Mouse (Mus musculus) liver (tissue): ENCODE measurements around the gene Wnt7b.

Experiments used
- DNase-seq: peaks from one replicate; pipeline ENCODE4 v3.0.0-alpha.2; 2020; ENCODE audit warnings: mixed read lengths

Wnt7b gene

DNA sequence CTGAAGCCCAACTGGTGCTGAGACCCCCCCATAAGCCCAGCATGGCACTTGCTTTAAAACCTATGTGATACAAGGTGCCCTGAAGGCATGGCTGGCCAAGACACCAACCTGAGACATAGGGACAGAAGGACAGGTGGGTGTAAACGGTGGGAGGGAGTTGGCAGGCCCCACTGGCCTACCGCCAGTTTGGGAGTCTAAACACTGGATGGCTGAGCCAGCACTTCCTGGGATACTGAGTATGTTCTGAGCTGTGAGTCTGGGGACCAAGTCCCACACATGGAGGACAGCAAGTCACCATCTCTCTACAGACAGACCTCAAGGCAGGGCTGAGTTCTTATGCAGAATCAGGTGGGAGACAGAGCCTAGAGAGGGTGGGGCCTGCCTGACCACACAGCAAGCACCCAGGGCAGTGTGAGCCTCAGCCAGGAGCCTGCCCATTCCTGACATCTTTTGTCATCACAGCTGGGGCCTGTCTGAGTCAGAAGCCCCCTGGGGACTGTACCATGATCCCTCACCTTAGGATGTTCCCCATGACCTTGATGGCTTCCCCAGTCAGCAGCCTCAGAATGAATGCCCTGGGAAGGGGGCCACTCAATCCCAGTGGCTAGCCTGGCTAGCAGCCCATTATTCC lies 13.0 kb downstream of the Wnt7b start:
- no peak for DNase-seq

DNA sequence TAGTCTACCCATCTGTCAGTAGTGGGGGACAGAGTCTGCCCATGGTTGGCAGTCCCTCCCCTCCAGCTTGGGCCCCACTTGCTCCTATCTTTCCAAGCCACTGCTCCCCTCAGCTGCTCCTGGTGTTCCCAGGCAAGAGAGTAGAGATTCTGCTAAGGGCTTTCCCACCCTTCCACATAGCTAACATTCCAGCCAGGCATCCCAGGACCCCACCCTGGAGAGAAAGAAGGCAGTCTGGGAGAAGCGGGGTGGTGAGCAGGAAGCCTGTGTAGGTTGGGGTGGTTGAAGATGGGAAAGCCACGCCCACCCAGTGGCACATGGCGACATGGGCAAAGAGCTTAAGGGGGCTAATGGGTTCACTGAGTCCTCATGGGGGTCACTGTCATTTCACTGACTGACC lies 13.9 kb downstream of the Wnt7b start:
- DNase-seq, result no peak

DNA sequence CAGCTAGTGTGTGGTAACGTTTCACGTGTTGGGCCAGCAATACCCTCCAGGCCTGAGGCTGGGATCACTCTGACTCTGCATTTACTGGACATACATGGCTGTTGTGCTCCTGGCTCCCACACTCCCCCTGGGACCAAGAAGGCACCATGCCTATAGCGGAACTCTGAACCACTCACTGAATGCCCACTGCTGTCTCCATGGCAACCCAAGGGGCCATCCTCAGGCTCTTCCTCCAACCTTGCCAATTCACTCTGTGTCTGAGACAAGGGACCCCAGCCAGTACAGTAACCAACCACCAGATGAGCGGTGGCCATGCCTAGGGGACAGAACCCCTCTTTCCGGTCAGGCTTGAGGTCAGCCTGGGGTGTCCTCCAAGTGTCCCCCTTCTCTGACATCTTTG lies 17.3 kb downstream of the Wnt7b start:
- DNase-seq, result no peak

DNA sequence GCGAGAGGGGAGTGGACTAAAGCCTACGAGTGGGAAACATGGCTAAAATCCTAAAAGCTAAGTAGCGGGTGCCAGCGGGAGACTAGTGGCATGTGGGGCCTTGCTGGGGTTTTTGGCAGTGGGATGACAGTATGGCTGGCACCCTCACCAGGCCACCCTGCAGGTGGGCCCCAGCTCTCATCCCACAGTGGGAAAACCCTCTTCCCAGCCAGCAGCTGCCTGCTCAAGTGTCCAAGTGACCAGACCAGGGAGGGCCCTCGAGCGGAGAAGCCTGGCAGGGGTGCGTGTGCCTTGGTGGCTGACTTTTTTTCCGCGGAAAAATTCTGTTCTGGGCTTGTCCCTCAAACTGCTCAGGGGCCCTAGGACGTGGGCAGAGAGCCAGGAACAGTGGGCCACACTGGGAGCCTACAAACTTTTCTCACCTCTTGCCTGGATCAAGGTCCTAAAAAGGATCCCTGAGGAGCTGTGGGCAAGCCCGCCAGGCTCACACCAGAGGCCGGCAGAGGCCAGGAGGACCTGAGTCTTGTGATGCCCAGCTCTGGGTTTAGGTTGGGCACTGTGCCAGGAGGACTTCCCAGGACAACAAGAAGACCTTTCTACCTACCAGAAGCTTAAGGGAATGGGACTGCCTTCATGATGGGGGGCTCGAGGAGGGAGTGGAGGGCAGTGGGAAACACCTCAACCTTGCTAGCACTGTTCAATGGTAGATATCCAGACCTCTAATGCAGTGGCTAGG lies 18.1 kb downstream of the Wnt7b start:
- no peak for DNase-seq

DNA sequence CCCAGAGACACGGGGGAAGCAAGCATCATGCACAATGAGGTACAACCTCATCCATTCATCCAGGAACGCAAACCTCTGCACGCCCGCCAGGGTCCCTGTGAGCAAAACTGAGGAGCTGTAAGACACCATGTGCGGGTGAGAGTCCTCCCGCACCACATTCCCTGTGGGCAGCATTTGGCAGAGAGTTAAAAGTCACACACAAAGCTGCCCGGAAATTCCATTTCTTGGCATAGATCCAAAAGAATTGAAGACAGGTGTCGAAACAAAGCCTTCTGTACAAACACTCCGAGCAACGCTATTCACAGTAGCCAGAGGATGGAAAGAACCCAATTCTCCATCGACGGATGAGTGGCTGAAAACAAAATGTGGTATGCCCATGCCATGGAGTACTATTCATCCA lies 20.3 kb downstream of the Wnt7b start:
- no peak for DNase-seq

GRCm38 (mm10) chr15:85560830-85561229 lies 21.4 kb downstream of the Wnt7b start:
- no peak for DNase-seq

- DNase-seq, result no peak
These were observed 23.3 kb downstream of the Wnt7b start for GRCm38 (mm10) chr15:85558840-85559540.

DNA sequence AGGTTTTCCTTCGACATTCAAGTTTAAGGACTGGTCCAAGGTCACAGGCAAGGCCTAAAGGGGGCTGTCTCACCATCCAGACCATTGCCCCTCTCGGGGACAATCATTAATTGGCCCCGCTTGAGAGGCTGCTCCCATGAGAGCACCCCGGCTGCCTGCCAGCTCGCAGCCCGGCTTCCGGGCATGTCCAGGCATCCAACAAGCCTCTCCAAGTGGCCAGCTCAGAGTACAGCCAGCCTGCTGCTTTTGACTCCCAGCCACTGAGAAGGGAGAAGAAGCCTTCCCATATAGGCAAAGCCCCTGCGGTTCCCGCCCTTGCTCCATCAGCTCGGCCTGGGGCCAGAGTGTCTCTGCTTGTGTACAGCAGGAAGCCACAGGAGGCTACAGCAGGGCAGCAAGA lies 26.5 kb downstream of the Wnt7b start:
- DNase-seq, result no peak

- DNase-seq, result no peak
These were observed 28.9 kb downstream of the Wnt7b start for GRCm38 (mm10) chr15:85553421-85553820.

- DNase-seq, result no peak
These were observed 35.8 kb downstream of the Wnt7b start for GRCm38 (mm10) chr15:85546500-85546899.

DNA sequence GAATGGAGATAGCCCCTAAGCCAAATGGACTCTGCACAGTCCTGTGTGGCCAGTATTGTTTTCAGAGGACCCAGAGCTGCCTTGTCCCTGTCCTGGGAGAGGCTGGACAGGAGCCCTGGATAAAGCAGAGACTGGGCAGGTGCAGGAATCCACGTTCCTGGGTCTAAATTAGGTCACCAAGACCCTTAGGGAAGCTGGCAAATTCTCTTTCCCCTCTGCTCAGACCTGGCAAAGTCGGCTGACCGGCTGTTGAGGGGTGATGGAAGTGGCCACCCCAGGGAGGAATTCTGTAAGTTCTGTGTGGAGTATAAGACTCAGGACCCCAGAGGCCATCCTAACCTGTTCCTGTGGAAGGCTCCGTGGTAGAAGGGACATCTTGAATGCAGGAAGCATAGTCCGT lies 36.9 kb downstream of the Wnt7b start:
- no peak for DNase-seq

DNA sequence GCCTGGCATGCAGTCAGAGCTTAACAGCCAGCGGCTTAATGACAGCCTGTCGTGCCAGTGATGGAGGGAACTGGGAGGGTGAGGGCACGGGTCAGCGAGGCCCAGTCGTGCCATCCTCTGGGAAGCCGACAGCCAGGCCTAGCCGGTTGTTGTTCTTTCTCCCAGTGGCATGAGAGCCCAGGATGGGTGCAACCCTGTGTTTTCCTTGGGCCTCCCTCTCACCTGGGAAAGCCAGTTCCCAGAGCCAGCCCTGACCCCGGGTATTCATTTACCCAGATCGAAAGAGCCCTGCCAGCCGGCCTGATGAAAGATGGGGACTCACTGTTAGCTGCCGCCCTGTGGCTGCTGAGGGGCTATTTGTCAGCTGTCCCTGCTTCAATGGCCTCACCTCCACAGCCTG lies 44.1 kb downstream of the Wnt7b start:
- no peak for DNase-seq

DNA sequence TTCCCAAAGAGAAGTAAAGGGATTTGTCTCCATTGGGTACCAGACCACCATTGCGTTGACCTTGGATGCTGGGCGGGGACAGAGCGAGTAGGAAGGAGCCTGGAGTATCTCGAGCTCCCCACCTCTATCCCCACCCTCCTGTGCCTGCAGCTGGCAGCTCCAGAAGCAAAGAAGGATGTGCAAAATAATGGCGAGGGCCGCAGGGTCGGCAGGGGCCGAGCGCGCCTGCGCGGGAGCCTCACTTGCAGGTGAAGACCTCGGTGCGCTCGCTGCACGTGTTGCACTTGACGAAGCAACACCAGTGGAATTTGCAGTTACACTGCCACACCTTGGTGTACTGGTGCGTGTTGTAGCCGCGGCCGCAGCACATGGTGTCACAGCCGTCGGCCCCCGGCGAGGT lies 45.1 kb downstream of the Wnt7b start:
- DNase-seq, result no peak

- DNase-seq, result no peak
These were observed 47.6 kb downstream of the Wnt7b start for GRCm38 (mm10) chr15:85534646-85535045.

GRCm38 (mm10) chr15:85534215-85534614 lies 48.1 kb downstream of the Wnt7b start:
- DNase-seq, result no peak

DNA sequence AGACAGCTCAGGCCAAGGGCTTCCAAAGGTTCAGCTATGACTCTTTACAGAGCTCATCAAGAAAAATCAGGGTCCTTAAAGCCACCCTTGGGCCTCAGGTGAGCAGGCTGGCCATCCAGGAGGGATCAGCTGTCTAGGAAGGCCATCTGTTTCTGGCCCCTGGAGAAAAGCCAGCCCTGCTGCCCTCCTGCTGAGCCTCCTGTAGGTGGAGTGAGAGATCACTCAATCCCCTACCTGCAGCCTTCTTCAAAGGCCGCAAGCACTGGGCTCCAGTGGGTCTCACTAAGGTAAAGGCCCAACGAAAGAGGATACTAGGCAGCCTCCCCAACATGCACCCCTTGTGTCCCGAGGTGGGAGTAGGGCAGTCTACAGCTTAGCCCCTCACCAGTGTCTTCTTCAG lies 50.2 kb downstream of the Wnt7b start:
- DNase-seq, result no peak

DNA sequence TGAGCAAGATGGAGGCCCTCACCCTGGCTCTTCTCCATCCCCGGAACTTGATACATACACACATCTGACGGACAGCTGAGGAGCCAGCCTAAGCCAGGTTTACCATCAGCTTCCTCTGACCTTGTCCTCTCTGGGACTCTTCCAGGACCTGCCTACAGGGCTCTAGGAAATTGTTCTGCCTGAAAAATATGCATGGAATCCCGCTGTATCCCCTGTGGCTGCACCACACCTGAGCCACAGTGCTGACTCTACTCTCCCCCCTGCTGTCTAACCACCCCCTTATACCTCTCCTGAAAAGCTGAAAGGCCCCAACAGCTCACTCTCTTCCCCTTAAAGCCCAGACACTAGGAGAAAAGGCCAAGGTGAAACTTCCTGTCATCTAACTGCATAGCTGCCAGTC lies 52.4 kb downstream of the Wnt7b start:
- DNase-seq, result no peak

- no peak for DNase-seq
These were observed 57.8 kb downstream of the Wnt7b start for GRCm38 (mm10) chr15:85524404-85524950.

DNA sequence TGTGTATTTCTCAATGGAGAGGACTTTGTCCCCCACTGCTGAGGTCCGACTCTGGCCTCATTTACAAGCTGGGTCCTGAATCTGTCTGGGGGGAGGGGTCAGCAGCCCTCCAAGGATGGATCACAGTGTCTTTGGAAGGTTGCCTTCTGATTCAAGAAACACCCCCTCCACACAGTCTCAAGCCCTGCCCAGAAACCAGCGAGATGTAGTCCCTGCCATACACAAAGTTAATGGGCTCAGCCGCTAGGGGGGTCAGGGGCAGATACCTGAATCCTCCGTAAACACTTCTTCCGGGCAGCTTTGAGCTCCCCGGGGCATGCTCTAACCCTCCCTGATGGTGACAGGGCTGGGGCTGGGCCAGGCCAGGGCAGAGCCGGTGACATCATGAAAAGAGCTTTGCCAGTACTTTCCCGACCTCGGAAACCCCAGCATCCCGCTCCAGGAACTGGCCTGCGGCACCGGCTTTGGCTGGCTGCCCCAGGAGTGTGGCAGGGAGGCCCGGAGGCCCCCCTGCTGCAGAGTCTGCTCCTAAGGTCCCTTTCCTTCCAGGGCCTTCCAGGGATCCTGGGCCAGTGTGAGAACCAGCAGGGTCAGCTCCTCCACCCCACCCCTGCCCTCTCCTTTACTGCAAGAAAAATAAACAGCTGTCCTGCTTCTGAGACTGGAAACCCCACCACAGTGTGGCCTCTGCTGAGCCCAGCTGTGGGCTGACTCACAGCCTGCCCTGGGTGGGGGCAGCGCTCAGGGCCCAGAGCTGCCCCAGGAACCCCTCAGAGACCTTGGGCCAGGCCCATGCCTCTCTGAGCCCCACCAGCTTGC lies 58.9 kb downstream of the Wnt7b start:
- peak; percentile 19 for DNase-seq

DNA sequence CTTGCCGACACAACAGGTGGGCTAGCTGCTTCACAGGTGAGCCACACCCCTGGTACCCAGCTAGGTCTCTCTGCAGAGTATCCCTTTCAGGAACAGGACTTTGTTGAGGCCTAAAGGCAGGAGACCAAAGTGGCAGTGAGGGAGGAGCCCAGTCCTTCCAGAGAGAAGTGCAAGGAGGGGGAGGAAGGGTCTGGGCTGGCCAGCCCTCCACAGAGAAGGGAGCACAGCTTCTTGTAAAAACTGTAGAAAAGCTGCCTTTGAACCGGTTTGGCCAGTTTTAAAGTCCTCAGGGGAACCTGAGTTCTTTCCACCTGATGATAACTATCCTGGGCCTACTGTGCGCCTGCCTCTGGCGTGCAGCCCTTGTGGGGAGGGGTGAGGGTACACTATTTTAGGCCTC lies 62.8 kb downstream of the Wnt7b start:
- no peak for DNase-seq

DNA sequence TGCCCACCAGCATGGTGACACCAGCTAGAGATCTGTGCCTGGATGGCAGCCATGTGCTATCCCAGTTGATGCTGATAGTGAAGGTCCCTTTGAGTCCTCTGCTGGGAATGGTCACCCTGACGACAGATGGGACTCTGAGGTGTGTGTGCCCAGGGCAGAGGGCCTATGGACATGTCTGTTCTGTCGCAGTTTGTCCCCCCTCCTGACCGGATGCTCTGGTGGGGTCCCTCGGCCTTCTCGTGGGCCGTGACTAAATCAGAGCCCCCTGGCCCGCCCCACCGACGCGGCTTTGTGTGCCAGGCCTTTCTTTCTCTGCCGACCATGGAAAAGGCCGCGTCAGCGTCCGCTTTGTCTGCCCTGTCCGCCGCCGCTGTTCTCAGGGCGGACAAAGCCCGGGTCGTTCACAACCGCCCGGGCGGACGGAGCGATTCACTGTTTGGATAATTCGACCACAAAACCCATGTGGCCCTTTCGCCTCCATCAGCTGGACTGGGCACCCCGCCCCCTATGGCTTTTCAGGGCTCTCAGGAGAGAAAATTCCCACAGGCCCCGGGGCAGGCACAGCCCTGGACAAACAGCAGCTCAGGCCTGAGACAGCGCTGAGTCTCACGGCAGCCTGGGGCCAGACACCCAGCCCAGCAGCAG lies 74.8 kb downstream of the Wnt7b start:
- no peak for DNase-seq

DNA sequence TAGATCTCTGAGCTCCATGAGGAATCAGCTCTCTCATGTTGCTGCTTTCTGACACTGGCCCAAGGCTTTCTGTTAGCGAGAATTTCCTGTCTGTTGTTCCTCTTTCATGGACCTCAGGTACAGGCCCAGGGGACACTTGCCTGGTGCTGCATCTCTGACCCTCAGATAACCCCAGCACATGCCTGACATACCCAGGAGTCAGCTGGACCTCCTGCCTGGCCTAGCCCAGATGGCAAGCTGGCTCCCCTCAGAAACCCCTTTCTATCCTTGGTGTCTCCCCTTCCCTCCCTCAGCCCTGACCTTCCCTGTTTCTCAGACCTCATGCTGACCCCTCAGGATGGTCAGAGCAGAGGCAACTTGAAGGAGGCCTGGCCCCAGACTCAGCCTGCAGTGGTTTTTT lies 75.6 kb downstream of the Wnt7b start:
- DNase-seq, result no peak
